Mouse (Mus musculus) lung, postnatal 0 days (tissue): ENCODE results near the gene Lgr6. TPM values are rescaled to one million over a fixed set of nuclear protein-coding genes. Genes with fewer than 3 reads are reported as not detected.
A peak's percentile ranks its signal among the peaks of the same experiment; 100 is the strongest.

Source experiments
- ATAC-seq: fragments of 200-750 bp; cut with Nextera tagmentation; 2 replicates; pipeline ENCODE4 v1.8.0; 2017; ENCODE audit warnings: moderate library complexity
- DNase-seq: peaks from one replicate; pipeline ENCODE4 v3.0.0-alpha.2; 2016; ENCODE audit warnings: low spot score
- H3K27ac ChIP-seq: fragments of 300-500 bp; sonication (generic); 2 replicates; pipeline ENCODE4 v1.5.1; 2014; ENCODE audit warnings: antibody characterized with exemption, mild to moderate bottlenecking, low read length, mixed read lengths
- H3K27me3 ChIP-seq: fragments of 300-500 bp; sonication (generic); replicated peaks from 2 replicates; pipeline ENCODE4 v1.6.1; 2014; ENCODE audit warnings: low read length, mixed read lengths; ENCODE audit not compliant: insufficient read depth
- H3K36me3 ChIP-seq: fragments of 300-500 bp; sonication (generic); 2 replicates; pipeline ENCODE4 v1.6.1; 2014; ENCODE audit warnings: low read length, mixed read lengths; ENCODE audit not compliant: insufficient read depth
- H3K4me1 ChIP-seq: fragments of 300-500 bp; sonication (generic); 2 replicates; pipeline ENCODE4 v1.6.1; 2014; ENCODE audit warnings: antibody characterized with exemption, low read depth, low read length, mixed read lengths; ENCODE audit not compliant: insufficient read depth
- H3K4me2 ChIP-seq: fragments of 300-500 bp; sonication (generic); replicated peaks from 2 replicates; pipeline ENCODE4 v1.6.1; 2014; ENCODE audit warnings: low read depth, mild to moderate bottlenecking, low read length, moderate library complexity, mixed read lengths
- H3K4me3 ChIP-seq: fragments of 300-500 bp; sonication (generic); 2 replicates; pipeline ENCODE4 v1.5.1; 2014; ENCODE audit warnings: low read depth, low read length
- H3K9ac ChIP-seq: fragments of 300-500 bp; sonication (generic); replicated peaks from 2 replicates; pipeline ENCODE4 v1.6.1; 2014; ENCODE audit warnings: low read depth, mild to moderate bottlenecking
- H3K9me3 ChIP-seq: fragments of 300-500 bp; sonication (generic); 2 replicates; pipeline ENCODE4 v1.6.1; 2016; ENCODE audit warnings: low read length, mixed read lengths
- CTCF ChIP-seq: IDR thresholded peaks from 2 replicates; pipeline ENCODE4 v1.5.1; 2016; ENCODE audit warnings: antibody characterized with exemption, mild to moderate bottlenecking
- EP300 ChIP-seq: IDR thresholded peaks from 2 replicates; pipeline ENCODE4 v1.6.1; 2016; ENCODE audit warnings: antibody characterized with exemption, mild to moderate bottlenecking, control low read depth
- WGBS: fragments of 180-500 bp; shearing (Covaris S2); extraction: QIAGEN DNeasy Blood & Tissue Kit; methylation state at CpG from one replicate; pipeline ENCODE4 v1.1.7; 2014; 5-methylcytosine and 5-hydroxymethylcytosine counted together
- polyA plus RNA-seq: library from polyadenylated mRNA; unstranded; fragments of >200 nt; fragmentation: Nextera tagmentation; extraction: Ambion mirVana; gene quantifications from 2 replicates; pipeline ENCODE4 v1.2.1, GENCODE M21; 2015

Lgr6 gene
- polyA plus RNA-seq, 1 experiment from 2014 or later, result 2.9 TPM

DNA sequence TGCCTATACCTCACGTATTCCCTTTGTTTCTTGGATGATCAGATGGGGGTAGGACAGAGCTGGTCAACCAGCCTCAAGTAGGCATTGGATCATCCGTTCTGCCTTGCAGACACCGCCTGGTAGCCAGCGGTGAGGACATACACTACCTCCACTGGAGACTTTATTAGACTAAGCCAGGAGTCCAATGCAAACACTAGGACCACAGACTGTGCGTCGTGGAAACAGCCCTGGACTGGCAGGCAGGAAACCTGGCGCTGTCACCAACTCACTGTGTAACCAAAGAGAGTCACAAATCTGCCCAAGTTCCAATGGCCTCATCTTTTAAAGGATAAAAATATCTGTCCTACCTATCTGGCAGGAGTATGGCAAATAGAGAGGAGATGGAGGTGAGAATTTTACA is 108.6 kb downstream of the Lgr6 start:
- no peak overlapping the region for H3K9ac ChIP-seq
- 0 out of 2 replicates have a peak, but pooled peaks cover 9% of the 10 kb centered on the region for H3K27me3 ChIP-seq
- ATAC-seq, result no peak
- TF ChIP-seq EP300 (no peak), CTCF (no peak)
- H3K27ac ChIP-seq, result no peak overlapping the region
- 83% methylated on average over 7 of the region's 7 CpGs for WGBS
- no peak overlapping the region for H3K4me2 ChIP-seq
- no peaks in the 10 kb centered on the region for H3K36me3 ChIP-seq
- DNase-seq, result no peak
- H3K4me3 ChIP-seq, result no peak overlapping the region
- H3K4me1 ChIP-seq, result no peaks in the 10 kb centered on the region
- H3K9me3 ChIP-seq, result no peaks in the 10 kb centered on the region

- H3K4me2 ChIP-seq, result no peak overlapping the region
- no peak for DNase-seq
- H3K27ac ChIP-seq, result no peak overlapping the region
- H3K4me1 ChIP-seq, result no peaks in the 10 kb centered on the region
- H3K9me3 ChIP-seq, result no peaks in the 10 kb centered on the region
- TF ChIP-seq CTCF (no peak), EP300 (no peak)
- H3K36me3 ChIP-seq, result no peaks in the 10 kb centered on the region
- H3K9ac ChIP-seq, result no peak overlapping the region
- H3K4me3 ChIP-seq, result no peak overlapping the region
- ATAC-seq, result no peak
- 14% methylated on average over 1 of the region's 1 CpGs for WGBS
- 0 out of 2 replicates have a peak, but pooled peaks cover 9% of the 10 kb centered on the region for H3K27me3 ChIP-seq
Measured at GRCm38 (mm10) chr1:134995954-134996353, 109.1 kb downstream of the Lgr6 start.

GRCm38 (mm10) chr1:134995437-134995836 is 109.6 kb downstream of the Lgr6 start:
- TF ChIP-seq EP300 (no peak), CTCF (no peak)
- ATAC-seq, result no peak

GRCm38 (mm10) chr1:134994739-134995138 is 110.3 kb downstream of the Lgr6 start:
- Histone ChIP-seq H3K4me1 (no peaks in the 10 kb centered on the region), H3K4me2 (no peak overlapping the region), H3K9me3 (no peaks in the 10 kb centered on the region), H3K9ac (no peak overlapping the region), H3K36me3 (no peaks in the 10 kb centered on the region), H3K27ac (no peak overlapping the region), H3K27me3 (0 out of 2 replicates have a peak, but pooled peaks cover 12% of the 10 kb centered on the region), H3K4me3 (no peak overlapping the region)
- 48% methylated on average over 3 of the region's 3 CpGs for WGBS
- TF ChIP-seq EP300, result no peak
- TF ChIP-seq CTCF, result no peak
- ATAC-seq (peak; percentile 54), DNase-seq (no peak)

More at GRCm38 (mm10) chr1:134995437-134995836, 109.6 kb downstream of the Lgr6 start:
- Histone ChIP-seq H3K27me3 (0 out of 2 replicates have a peak, but pooled peaks cover 10% of the 10 kb centered on the region), H3K9me3 (no peaks in the 10 kb centered on the region), H3K4me2 (no peak overlapping the region), H3K36me3 (no peaks in the 10 kb centered on the region), H3K4me1 (no peaks in the 10 kb centered on the region), H3K9ac (no peak overlapping the region), H3K4me3 (no peak overlapping the region), H3K27ac (no peak overlapping the region)
- 80% methylated on average over 4 of the region's 4 CpGs for whole genome bisulfite sequencing
- no peak for DNase-seq

GRCm38 (mm10) chr1:134992046-134992645 is 112.9 kb downstream of the Lgr6 start:
- Histone ChIP-seq H3K9me3 (no peaks in the 10 kb centered on the region), H3K4me2 (no peak overlapping the region), H3K4me1 (no peaks in the 10 kb centered on the region), H3K27me3 (0 out of 2 replicates have a peak, but pooled peaks cover 9% of the 10 kb centered on the region), H3K4me3 (no peak overlapping the region), H3K27ac (no peak overlapping the region), H3K36me3 (no peaks in the 10 kb centered on the region), H3K9ac (no peak overlapping the region)
- DNase-seq (no peak), ATAC-seq (no peak)
- 26% methylated on average over 8 of the region's 8 CpGs for WGBS
- TF ChIP-seq CTCF (no peak), EP300 (no peak)

GRCm38 (mm10) chr1:134989372-134989771 is 115.7 kb downstream of the Lgr6 start:
- TF ChIP-seq EP300 (no peak), CTCF (peak; percentile 95)
- 6% methylated on average over 7 of the region's 7 CpGs for WGBS
- no peak overlapping the region for H3K4me3 ChIP-seq
- H3K36me3 ChIP-seq, result no peaks in the 10 kb centered on the region
- no peak overlapping the region for H3K27ac ChIP-seq
- no peak overlapping the region for H3K4me2 ChIP-seq
- peak; percentile 88 for DNase-seq
- H3K27me3 ChIP-seq, result 0 out of 2 replicates have a peak, but pooled peaks cover 3% of the 10 kb centered on the region
- H3K9ac ChIP-seq, result no peak overlapping the region
- H3K9me3 ChIP-seq, result no peaks in the 10 kb centered on the region
- no peak for ATAC-seq
- no peaks in the 10 kb centered on the region for H3K4me1 ChIP-seq
